Mouse (Mus musculus): ENCODE data around the gene H2-Ke6. TPM values are rescaled to one million over a fixed set of nuclear protein-coding genes. Genes with fewer than 3 reads are reported as not detected.
A peak's percentile ranks its signal among the peaks of the same experiment; 100 is the strongest.
"Not testable (repeated sequence)": the region's sequence is repeated elsewhere in the genome, so short reads cannot be mapped to it uniquely, and the experiment has no call there.

Gene H2-Ke6
- polyA plus RNA-seq, 1 experiment from 2014 or later: 45.0 TPM

GRCm38 (mm10) chr17:33982136-33982535, 45.7 kb downstream of the H2-Ke6 start:
- peaks cover 24% of the 10 kb centered on the region for H3K4me1 ChIP-seq
- peak overlapping the region; percentile 67; the same call in 1 of the 2 replicates for H3K4me2 ChIP-seq
- 9% methylated on average over 8 of the region's 8 CpGs for WGBS
- H3K4me3 ChIP-seq: peak overlapping the region; percentile 52; the same call in 1 of the 2 replicates
- H3K9me3 ChIP-seq; H3K27ac ChIP-seq; H3K9ac ChIP-seq; H3K36me3 ChIP-seq; ATAC-seq (ENCODE audit: insufficient number of reproducible peaks, low FRiP score, low TSS enrichment, low read depth): not testable (repeated sequence)
- peaks cover 37% of the 10 kb centered on the region for H3K27me3 ChIP-seq

- under 1% methylated on average over 27 of the region's 27 CpGs for WGBS
Observed at GRCm38 (mm10) chr17:33981192-33981909, 46.5 kb downstream of the H2-Ke6 start.

GRCm38 (mm10) chr17:33980181-33981035, 47.5 kb downstream of the H2-Ke6 start:
- Histone ChIP-seq H3K27me3 (peaks cover 54% of the 10 kb centered on the region), H3K9me3 (no peaks in the 10 kb centered on the region), H3K4me2 (peak overlapping the region; percentile 67), H3K27ac (peak overlapping the region; percentile 54), H3K36me3 (no peaks in the 10 kb centered on the region), H3K4me3 (peak overlapping the region; percentile 52; the same call in 1 of the 2 replicates), H3K9ac (no peak overlapping the region), H3K4me1 (peaks cover 24% of the 10 kb centered on the region)
- WGBS: 74% methylated on average over 19 of the region's 19 CpGs
- no peak for ATAC-seq (ENCODE audit: insufficient number of reproducible peaks, low FRiP score, low TSS enrichment, low read depth)

More at GRCm38 (mm10) chr17:33981192-33981909, 46.5 kb downstream of the H2-Ke6 start:
- peak; percentile 87 for ATAC-seq (ENCODE audit: insufficient number of reproducible peaks, low FRiP score, low TSS enrichment, low read depth)
- H3K4me3 ChIP-seq: peak overlapping the region; percentile 52
- H3K4me1 ChIP-seq: peaks cover 24% of the 10 kb centered on the region
- not testable (repeated sequence) for H3K36me3 ChIP-seq, H3K9me3 ChIP-seq, H3K9ac ChIP-seq
- peak overlapping the region; percentile 67 for H3K4me2 ChIP-seq
- H3K27ac ChIP-seq: peak overlapping the region; percentile 91
- peaks cover 45% of the 10 kb centered on the region for H3K27me3 ChIP-seq

GRCm38 (mm10) chr17:33979512-33980050, 48.3 kb downstream of the H2-Ke6 start:
- Histone ChIP-seq H3K9me3 (no peaks in the 10 kb centered on the region), H3K4me2 (no peak overlapping the region), H3K9ac (no peak overlapping the region), H3K4me3 (no peak overlapping the region), H3K4me1 (peaks cover 24% of the 10 kb centered on the region), H3K27ac (no peak overlapping the region), H3K27me3 (peaks cover 55% of the 10 kb centered on the region), H3K36me3 (no peaks in the 10 kb centered on the region)
- WGBS: 69% methylated on average over 6 of the region's 6 CpGs
- no peak for ATAC-seq (ENCODE audit: insufficient number of reproducible peaks, low FRiP score, low TSS enrichment, low read depth)

GRCm38 (mm10) chr17:33978631-33979031, 49.2 kb downstream of the H2-Ke6 start:
- no peak overlapping the region for H3K27ac ChIP-seq
- peak overlapping the region; percentile 52 for H3K4me2 ChIP-seq
- peaks cover 62% of the 10 kb centered on the region for H3K27me3 ChIP-seq
- H3K9ac ChIP-seq: 0 out of 2 replicates have a peak overlapping the region, but pooled peaks have one; percentile 18
- WGBS: 1% methylated on average over 17 of the region's 17 CpGs
- H3K9me3 ChIP-seq: no peaks in the 10 kb centered on the region
- H3K4me3 ChIP-seq: peak overlapping the region; percentile 35
- no peaks in the 10 kb centered on the region for H3K36me3 ChIP-seq
- ATAC-seq (ENCODE audit: insufficient number of reproducible peaks, low FRiP score, low TSS enrichment, low read depth): peak; percentile 21; the same call in 1 of the 2 replicates
- peaks cover 24% of the 10 kb centered on the region for H3K4me1 ChIP-seq

- Histone ChIP-seq H3K4me1 (peaks cover 24% of the 10 kb centered on the region), H3K4me2 (peak overlapping the region; percentile 52), H3K36me3 (no peaks in the 10 kb centered on the region), H3K9me3 (no peaks in the 10 kb centered on the region), H3K27ac (no peak overlapping the region), H3K4me3 (peak overlapping the region; percentile 35), H3K9ac (0 out of 2 replicates have a peak overlapping the region, but pooled peaks have one; percentile 18), H3K27me3 (peaks cover 68% of the 10 kb centered on the region)
- ATAC-seq (ENCODE audit: insufficient number of reproducible peaks, low FRiP score, low TSS enrichment, low read depth): no peak
- 1% methylated on average over 57 of the region's 57 CpGs for WGBS
Observed at GRCm38 (mm10) chr17:33977861-33978557, 49.9 kb downstream of the H2-Ke6 start.

MicroRNAs encoded within 50 kb of the gene (microRNA counts, 519-probe panel; counts per million panel counts)
- not detected for microRNA mmu-miR-219

Small RNA genes lying within 50 kb of the gene (microRNA-seq; reads per million reads assigned to microRNA genes)
- gene Mir219a-1 (0.61 reads per million), gene Mir219c (not detected)

Other genes starting within 250 kb of the H2-Ke6 start
- 53.1 and 62.9 TPM in 2 replicates for gene Angptl4, start 246.2 kb downstream of the H2-Ke6 start, polyA plus RNA-seq (2015; fragmentation: Nextera tagmentation; extraction: Ambion mirVana)
- 29.4 and 32.3 TPM in 2 replicates for gene Kank3, start 217.5 kb downstream of the H2-Ke6 start, polyA plus RNA-seq (2015; fragmentation: Nextera tagmentation; extraction: Ambion mirVana)
- 716 and 1,053 TPM in 2 replicates for gene Rps28, start 203.5 kb downstream of the H2-Ke6 start, polyA plus RNA-seq (2015; fragmentation: Nextera tagmentation; extraction: Ambion mirVana)
- 404 and 428 TPM in 2 replicates for gene Ndufa7, start 203.5 kb downstream of the H2-Ke6 start, polyA plus RNA-seq (2015; fragmentation: Nextera tagmentation; extraction: Ambion mirVana)
- gene Cd320, start 185.0 kb downstream of the H2-Ke6 start, polyA plus RNA-seq (2015; fragmentation: Nextera tagmentation; extraction: Ambion mirVana): 53.1 and 54.8 TPM in 2 replicates
- gene Gm7029, start 154.2 kb downstream of the H2-Ke6 start, polyA plus RNA-seq (2015; fragmentation: Nextera tagmentation; extraction: Ambion mirVana): not detected in 2 replicates
- gene Kifc1, start 137.4 kb downstream of the H2-Ke6 start, polyA plus RNA-seq (2015; fragmentation: Nextera tagmentation; extraction: Ambion mirVana): 3.5 and 7.7 TPM in 2 replicates
- gene Platr17, start 122.9 kb downstream of the H2-Ke6 start, polyA plus RNA-seq (2015; fragmentation: Nextera tagmentation; extraction: Ambion mirVana): 0.19 and 0.30 TPM in 2 replicates
- gene Daxx, start 118.6 kb downstream of the H2-Ke6 start, polyA plus RNA-seq (2015; fragmentation: Nextera tagmentation; extraction: Ambion mirVana): 47.2 and 55.7 TPM in 2 replicates
- gene Tapbp, start 112.2 kb downstream of the H2-Ke6 start, polyA plus RNA-seq (2015; fragmentation: Nextera tagmentation; extraction: Ambion mirVana): 42.1 and 46.3 TPM in 2 replicates
- gene Zbtb22, start 112.2 kb downstream of the H2-Ke6 start, polyA plus RNA-seq (2015; fragmentation: Nextera tagmentation; extraction: Ambion mirVana): 14.0 and 15.5 TPM in 2 replicates
- 51.8 and 58.5 TPM in 2 replicates for gene Rgl2, start 98.5 kb downstream of the H2-Ke6 start, polyA plus RNA-seq (2015; fragmentation: Nextera tagmentation; extraction: Ambion mirVana)
- 132 and 139 TPM in 2 replicates for gene Pfdn6, start 87.7 kb downstream of the H2-Ke6 start, polyA plus RNA-seq (2015; fragmentation: Nextera tagmentation; extraction: Ambion mirVana)
- gene Wdr46, start 87.4 kb downstream of the H2-Ke6 start, polyA plus RNA-seq (2015; fragmentation: Nextera tagmentation; extraction: Ambion mirVana): 31.4 and 36.0 TPM in 2 replicates
- gene B3galt4, start 76.6 kb downstream of the H2-Ke6 start, polyA plus RNA-seq (2015; fragmentation: Nextera tagmentation; extraction: Ambion mirVana): 5.9 and 8.3 TPM in 2 replicates
- gene Vps52, start 72.2 kb downstream of the H2-Ke6 start, polyA plus RNA-seq (2015; fragmentation: Nextera tagmentation; extraction: Ambion mirVana): 46.5 and 50.4 TPM in 2 replicates
- gene Rps18, start 72.1 kb downstream of the H2-Ke6 start, polyA plus RNA-seq (2015; fragmentation: Nextera tagmentation; extraction: Ambion mirVana): 1,572 and 1,837 TPM in 2 replicates
- 25.5 and 31.3 TPM in 2 replicates for gene H2-K1, start 27.7 kb downstream of the H2-Ke6 start, polyA plus RNA-seq (2015; fragmentation: Nextera tagmentation; extraction: Ambion mirVana)
- 18.1 and 18.9 TPM in 2 replicates for gene Ring1, start 3.4 kb downstream of the H2-Ke6 start, polyA plus RNA-seq (2015; fragmentation: Nextera tagmentation; extraction: Ambion mirVana)
- 258 and 259 TPM in 2 replicates for gene Slc39a7, start 3.6 kb upstream of the H2-Ke6 start, polyA plus RNA-seq (2015; fragmentation: Nextera tagmentation; extraction: Ambion mirVana)
- gene Rxrb, start 3.8 kb upstream of the H2-Ke6 start, polyA plus RNA-seq (2015; fragmentation: Nextera tagmentation; extraction: Ambion mirVana): 44.4 and 52.5 TPM in 2 replicates
- 94.4 and 96.5 TPM in 2 replicates for gene Col11a2, start 11.4 kb upstream of the H2-Ke6 start, polyA plus RNA-seq (2015; fragmentation: Nextera tagmentation; extraction: Ambion mirVana)
- gene H2-Oa, start 64.3 kb upstream of the H2-Ke6 start, polyA plus RNA-seq (2015; fragmentation: Nextera tagmentation; extraction: Ambion mirVana): 0.61 and 0.79 TPM in 2 replicates
- gene H2-DMa, start 91.5 kb upstream of the H2-Ke6 start, polyA plus RNA-seq (2015; fragmentation: Nextera tagmentation; extraction: Ambion mirVana): 13.4 and 15.2 TPM in 2 replicates
- gene Brd2, start 94.6 kb upstream of the H2-Ke6 start, polyA plus RNA-seq (2015; fragmentation: Nextera tagmentation; extraction: Ambion mirVana): 104 and 112 TPM in 2 replicates
- gene H2-DMb2, start 115.2 kb upstream of the H2-Ke6 start, polyA plus RNA-seq (2015; fragmentation: Nextera tagmentation; extraction: Ambion mirVana): 0.37 and 0.38 TPM in 2 replicates
- 2.6 and 3.3 TPM in 2 replicates for gene H2-DMb1, start 125.0 kb upstream of the H2-Ke6 start, polyA plus RNA-seq (2015; fragmentation: Nextera tagmentation; extraction: Ambion mirVana)
- 13.2 and 13.4 TPM in 2 replicates for gene Tap1, start 159.5 kb upstream of the H2-Ke6 start, polyA plus RNA-seq (2015; fragmentation: Nextera tagmentation; extraction: Ambion mirVana)
- gene Psmb9, start 159.7 kb upstream of the H2-Ke6 start, polyA plus RNA-seq (2015; fragmentation: Nextera tagmentation; extraction: Ambion mirVana): 3.1 and 3.4 TPM in 2 replicates
- 11.7 and 12.1 TPM in 2 replicates for gene Psmb8, start 169.7 kb upstream of the H2-Ke6 start, polyA plus RNA-seq (2015; fragmentation: Nextera tagmentation; extraction: Ambion mirVana)
- gene Tap2, start 175.5 kb upstream of the H2-Ke6 start, polyA plus RNA-seq (2015; fragmentation: Nextera tagmentation; extraction: Ambion mirVana): 5.9 and 6.1 TPM in 2 replicates
- gene H2-Ob, start 210.8 kb upstream of the H2-Ke6 start, polyA plus RNA-seq (2015; fragmentation: Nextera tagmentation; extraction: Ambion mirVana): 0.32 TPM in 1 of 2 replicates, not detected in the other
- 5.8 and 7.5 TPM in 2 replicates for gene H2-Ab1, start 229.6 kb upstream of the H2-Ke6 start, polyA plus RNA-seq (2015; fragmentation: Nextera tagmentation; extraction: Ambion mirVana)